Mouse (Mus musculus) C2C12 (cell line): ENCODE measurements around the gene Alas2. TPM values are rescaled to one million over a fixed set of nuclear protein-coding genes. Genes with fewer than 3 reads are reported as not detected.

Source experiments
- H3K27me3 ChIP-seq: one replicate; pipeline ENCODE4 v1.6.1; 2011; ENCODE audit not compliant: control insufficient read depth, insufficient read depth, insufficient read length
- H3K36me3 ChIP-seq: one replicate; pipeline ENCODE4 v1.6.1; 2011; ENCODE audit not compliant: control insufficient read depth, insufficient read depth
- H3K4me3 ChIP-seq: one replicate; pipeline ENCODE4 v1.5.1; 2011; ENCODE audit warnings: mild to moderate bottlenecking, control low read depth; ENCODE audit not compliant: poor library complexity, insufficient read depth, severe bottlenecking
- H3K79me2 ChIP-seq: one replicate; pipeline ENCODE4 v1.6.1; 2011; ENCODE audit not compliant: control insufficient read depth, insufficient read depth
- H3K79me3 ChIP-seq: one replicate; pipeline ENCODE4 v1.6.1; 2011; ENCODE audit warnings: low read depth, control low read depth
- H3ac ChIP-seq: one replicate; pipeline ENCODE3; 2011; ENCODE audit warnings: low read depth; ENCODE audit not compliant: control insufficient read depth, insufficient read length
- CEBPB ChIP-seq: IDR thresholded peaks from one replicate; pipeline ENCODE4 v1.6.1; 2011; ENCODE audit warnings: low read depth, mild to moderate bottlenecking, control low read depth, moderate library complexity
- CTCF ChIP-seq: IDR thresholded peaks from one replicate; pipeline ENCODE4 v1.5.1; 2011; ENCODE audit not compliant: control insufficient read depth, insufficient read depth, insufficient read length
- FOSL1 ChIP-seq: IDR thresholded peaks from one replicate; pipeline ENCODE4 v1.8.0; 2011; ENCODE audit warnings: mild to moderate bottlenecking, low read length; ENCODE audit not compliant: poor library complexity, insufficient read depth, severe bottlenecking
- MAX ChIP-seq: IDR thresholded peaks from one replicate; pipeline ENCODE4 v1.6.1; 2011; ENCODE audit warnings: mild to moderate bottlenecking, control low read depth
- MYOD1 ChIP-seq: IDR thresholded peaks from one replicate; pipeline ENCODE4 v1.6.1; 2011; ENCODE audit warnings: low read depth; ENCODE audit not compliant: control insufficient read depth, insufficient read length
- MYOG ChIP-seq: IDR thresholded peaks from one replicate; pipeline ENCODE4 v1.6.1; 2011; ENCODE audit not compliant: control insufficient read depth, insufficient read length; ENCODE audit errors: extremely low read depth
- USF1 ChIP-seq: IDR thresholded peaks from one replicate; pipeline ENCODE4 v1.6.1; 2011; ENCODE audit warnings: low read depth, mild to moderate bottlenecking, control low read depth, moderate library complexity
- polyA plus RNA-seq: library from polyadenylated mRNA; unstranded; fragments of >200 nt; fragmentation: generic; extraction: Trizol; gene quantifications from one replicate; pipeline ENCODE4 v1.2.1, GENCODE M21; 2012; ENCODE audit warnings: missing spikeins

Alas2 gene
- polyA plus RNA-seq, 1 experiment = 0.07 TPM

- H3K36me3 ChIP-seq = no peaks in the 10 kb centered on the region
- no peaks in the 10 kb centered on the region for H3K27me3 ChIP-seq
- H3K79me3 ChIP-seq = no peaks in the 10 kb centered on the region
- H3K4me3 ChIP-seq = no peak overlapping the region
- TF ChIP-seq CTCF (no peak), MYOG (no peak), USF1 (no peak), CEBPB (no peak), FOSL1 (no peak), MYOD1 (no peak), MAX (no peak)
- H3ac ChIP-seq = no peak overlapping the region
- H3K79me2 ChIP-seq = no peaks in the 10 kb centered on the region
Observed at GRCm38 (mm10) chrX:150516477-150516876, 30.7 kb upstream of the Alas2 start.

DNA sequence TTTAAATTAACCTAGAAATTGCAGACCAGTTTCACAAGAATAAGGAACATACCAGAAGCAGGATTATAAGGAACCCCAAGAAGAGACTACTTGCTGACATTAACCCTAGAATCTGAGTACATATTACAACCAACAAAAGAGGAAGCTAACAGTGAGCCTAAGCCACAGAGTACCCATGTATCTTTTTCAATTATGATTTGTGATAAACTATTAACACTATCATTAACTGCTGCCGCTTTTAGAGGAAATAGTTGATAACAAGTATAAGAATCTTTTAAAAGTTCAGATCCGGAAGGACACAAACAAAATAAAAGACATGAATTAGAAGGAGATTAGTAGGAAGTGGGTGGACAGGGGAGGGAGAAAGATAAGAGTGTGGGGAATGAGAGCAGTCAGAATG is 7.1 kb upstream of the Alas2 start:
- peaks cover 3% of the 10 kb centered on the region for H3K36me3 ChIP-seq
- no peaks in the 10 kb centered on the region for H3K27me3 ChIP-seq
- H3ac ChIP-seq = no peak overlapping the region
- TF ChIP-seq CEBPB = no peak
- TF ChIP-seq MYOD1 = no peak
- TF ChIP-seq CTCF = no peak
- TF ChIP-seq USF1 = no peak
- no peak for TF ChIP-seq FOSL1
- TF ChIP-seq MYOG = no peak
- no peak for TF ChIP-seq MAX
- no peaks in the 10 kb centered on the region for H3K79me3 ChIP-seq
- H3K79me2 ChIP-seq = no peaks in the 10 kb centered on the region
- H3K4me3 ChIP-seq = no peak overlapping the region

- Histone ChIP-seq H3K79me3 (no peaks in the 10 kb centered on the region), H3K36me3 (peaks cover 3% of the 10 kb centered on the region), H3K4me3 (no peak overlapping the region), H3K79me2 (no peaks in the 10 kb centered on the region), H3ac (no peak overlapping the region), H3K27me3 (no peaks in the 10 kb centered on the region)
- no peak for TF ChIP-seq USF1
- TF ChIP-seq MAX = no peak
- no peak for TF ChIP-seq MYOG
- TF ChIP-seq MYOD1 = no peak
- TF ChIP-seq CEBPB = no peak
- no peak for TF ChIP-seq CTCF
- no peak for TF ChIP-seq FOSL1
Observed at GRCm38 (mm10) chrX:150541684-150542083, 5.5 kb upstream of the Alas2 start.

GRCm38 (mm10) chrX:150549639-150550038 is 2.5 kb downstream of the Alas2 start:
- H3K36me3 ChIP-seq = no peaks in the 10 kb centered on the region
- no peaks in the 10 kb centered on the region for H3K79me2 ChIP-seq
- no peaks in the 10 kb centered on the region for H3K79me3 ChIP-seq
- H3K4me3 ChIP-seq = no peak overlapping the region
- H3K27me3 ChIP-seq = no peaks in the 10 kb centered on the region
- H3ac ChIP-seq = no peak overlapping the region
- TF ChIP-seq MAX = no peak
- no peak for TF ChIP-seq USF1
- TF ChIP-seq CEBPB = no peak
- no peak for TF ChIP-seq MYOD1
- TF ChIP-seq FOSL1 = no peak
- TF ChIP-seq CTCF = no peak
- no peak for TF ChIP-seq MYOG

DNA sequence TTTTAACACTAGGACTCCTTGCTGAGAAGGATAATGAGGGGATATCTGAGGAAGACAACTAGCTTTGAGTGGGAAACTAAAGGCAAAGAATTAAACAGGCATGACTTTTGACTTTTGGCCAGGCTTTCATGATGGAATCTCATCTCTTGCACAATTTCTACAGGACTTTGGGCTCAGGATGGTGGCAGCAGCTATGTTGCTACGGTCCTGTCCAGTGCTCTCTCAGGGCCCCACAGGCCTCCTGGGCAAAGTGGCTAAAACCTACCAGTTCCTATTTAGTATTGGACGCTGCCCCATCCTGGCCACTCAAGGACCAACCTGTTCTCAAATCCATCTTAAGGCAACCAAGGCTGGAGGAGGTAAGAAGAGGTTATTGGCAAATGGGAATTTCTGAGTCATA is 4.8 kb downstream of the Alas2 start:
- no peaks in the 10 kb centered on the region for H3K79me2 ChIP-seq
- H3K36me3 ChIP-seq = no peaks in the 10 kb centered on the region
- H3K4me3 ChIP-seq = no peak overlapping the region
- H3K27me3 ChIP-seq = no peaks in the 10 kb centered on the region
- no peak overlapping the region for H3ac ChIP-seq
- no peak for TF ChIP-seq FOSL1
- TF ChIP-seq CTCF = no peak
- no peak for TF ChIP-seq MYOD1
- no peak for TF ChIP-seq USF1
- TF ChIP-seq CEBPB = no peak
- TF ChIP-seq MYOG = no peak
- TF ChIP-seq MAX = no peak
- no peaks in the 10 kb centered on the region for H3K79me3 ChIP-seq

GRCm38 (mm10) chrX:150554032-150554431 is 6.9 kb downstream of the Alas2 start:
- Histone ChIP-seq H3K79me3 (peaks cover 2% of the 10 kb centered on the region), H3K36me3 (no peaks in the 10 kb centered on the region), H3ac (no peak overlapping the region), H3K79me2 (no peaks in the 10 kb centered on the region), H3K4me3 (no peak overlapping the region), H3K27me3 (no peaks in the 10 kb centered on the region)
- TF ChIP-seq USF1 = no peak
